Mouse (Mus musculus) limb, embryonic 10.5 days (tissue): ENCODE data around the gene Plekhg5. TPM values are rescaled to one million over a fixed set of nuclear protein-coding genes. Genes with fewer than 3 reads are reported as not detected.

ENCODE experiments used
- DNase-seq: peaks from one replicate; pipeline ENCODE4 v3.0.0-alpha.2; 2017; ENCODE audit warnings: low spot score
- H3K27ac ChIP-seq: fragments of 300-500 bp; sonication (generic); 2 replicates; pipeline ENCODE4 v1.5.1; 2016; ENCODE audit warnings: mild to moderate bottlenecking
- H3K27me3 ChIP-seq: fragments of 300-500 bp; sonication (generic); 2 replicates; pipeline ENCODE4 v1.6.1; 2016; ENCODE audit warnings: low read depth, mild to moderate bottlenecking; ENCODE audit not compliant: poor library complexity, severe bottlenecking
- H3K36me3 ChIP-seq: fragments of 300-500 bp; sonication (generic); 2 replicates; pipeline ENCODE4 v1.6.1; 2016; ENCODE audit warnings: mild to moderate bottlenecking, moderate library complexity
- H3K4me1 ChIP-seq: fragments of 300-500 bp; sonication (generic); 2 replicates; pipeline ENCODE4 v1.6.1; 2016
- H3K4me3 ChIP-seq: fragments of 300-500 bp; sonication (generic); 2 replicates; pipeline ENCODE4 v1.5.1; 2016; ENCODE audit warnings: mild to moderate bottlenecking, moderate library complexity
- H3K9me3 ChIP-seq: fragments of 300-500 bp; sonication (generic); replicated peaks from 2 replicates; pipeline ENCODE4 v1.6.1; 2016; ENCODE audit warnings: mild to moderate bottlenecking
- WGBS: fragments of 180-500 bp; shearing (Covaris S2); methylation state at CpG from one replicate; pipeline ENCODE4 v1.1.7; 2016; 5-methylcytosine and 5-hydroxymethylcytosine counted together
- polyA plus RNA-seq: library from polyadenylated mRNA; unstranded; fragments of >200 nt; fragmentation: Nextera tagmentation; extraction: Ambion mirVana; gene quantifications from 2 replicates; pipeline ENCODE4 v1.2.1, GENCODE M21; 2016

The Plekhg5 gene
- polyA plus RNA-seq, 1 experiment from 2014 or later = 13.3 TPM

- no peaks in the 10 kb centered on the region for H3K36me3 ChIP-seq
- peak overlapping the region; percentile 24; the same call in 1 of the 2 replicates for H3K4me3 ChIP-seq
- WGBS = 17% methylated on average over 21 of the region's 21 CpGs
- H3K27me3 ChIP-seq = peaks cover 97% of the 10 kb centered on the region
- peak; percentile 60 for DNase-seq
- H3K9me3 ChIP-seq = no peaks in the 10 kb centered on the region
- H3K4me1 ChIP-seq = peaks cover 27% of the 10 kb centered on the region
- no peak overlapping the region for H3K27ac ChIP-seq
These were observed 85.7 kb downstream of the Plekhg5 start for GRCm38 (mm10) chr4:152157779-152158584.

- no peaks in the 10 kb centered on the region for H3K36me3 ChIP-seq
- H3K27me3 ChIP-seq = peaks cover 94% of the 10 kb centered on the region
- H3K27ac ChIP-seq = no peak within 1 kb of the TSS
- H3K9me3 ChIP-seq = no peaks in the 10 kb centered on the region
- peak within 1 kb of the TSS; percentile 24; the same call in 1 of the 2 replicates for H3K4me3 ChIP-seq
- peaks cover 23% of the 10 kb centered on the region for H3K4me1 ChIP-seq
- WGBS = 4% methylated on average over 35 of the region's 35 CpGs
- peak; percentile 50 for DNase-seq
These were observed 86.4 kb downstream of the Plekhg5 start, which contains the start of gene Hes2 for GRCm38 (mm10) chr4:152158585-152159284. Gene Hes2 (plus strand): TSS chr4:152158867.

DNA sequence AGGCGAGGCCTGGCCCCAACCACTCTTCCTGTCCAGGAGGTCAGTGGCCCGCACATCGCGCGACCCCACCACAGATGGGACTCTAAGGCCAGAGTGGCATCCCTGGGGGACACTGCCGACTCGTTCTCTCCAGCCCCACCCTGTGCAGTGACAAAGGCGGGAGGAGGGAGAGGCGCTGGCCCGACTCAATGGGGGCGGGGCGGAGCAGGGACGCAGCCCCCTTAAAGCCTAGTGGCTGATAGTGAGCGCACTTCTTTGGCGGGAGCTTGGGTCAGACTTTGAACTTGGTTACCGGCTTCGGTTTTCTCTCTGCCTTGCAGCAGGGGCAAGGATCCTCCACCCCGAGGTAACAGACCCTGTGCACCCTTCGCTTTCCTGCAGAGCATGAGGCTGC lies 87.0 kb downstream of the Plekhg5 start:
- no peak for DNase-seq
- H3K4me1 ChIP-seq = peaks cover 20% of the 10 kb centered on the region
- WGBS = 3% methylated on average over 19 of the region's 19 CpGs
- H3K9me3 ChIP-seq = no peaks in the 10 kb centered on the region
- H3K27me3 ChIP-seq = peaks cover 94% of the 10 kb centered on the region
- peak overlapping the region; percentile 16; the same call in 1 of the 2 replicates for H3K4me3 ChIP-seq
- H3K27ac ChIP-seq = no peak overlapping the region
- no peaks in the 10 kb centered on the region for H3K36me3 ChIP-seq

DNA sequence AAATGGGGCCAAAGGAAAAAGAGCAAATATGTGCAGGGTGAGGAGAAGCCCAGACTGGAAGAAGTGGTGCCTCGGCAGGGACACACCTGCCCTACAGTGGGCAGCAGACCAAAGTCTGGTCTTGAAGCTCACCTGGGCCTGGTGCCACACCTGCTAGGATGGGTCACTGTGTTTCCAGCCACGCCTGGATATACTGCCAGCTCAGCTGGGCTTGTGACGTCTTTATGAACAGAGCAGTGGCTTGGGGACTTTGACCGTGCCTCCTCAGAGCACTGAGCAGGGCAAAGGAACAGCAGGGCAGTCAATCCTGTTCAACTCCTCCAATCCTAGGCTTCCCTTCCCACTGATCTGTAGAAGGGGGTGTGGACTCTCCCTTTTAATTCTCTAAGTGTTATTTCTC lies 88.5 kb downstream of the Plekhg5 start:
- Histone ChIP-seq H3K36me3 (no peaks in the 10 kb centered on the region), H3K9me3 (no peaks in the 10 kb centered on the region), H3K4me1 (peaks cover 28% of the 10 kb centered on the region), H3K27me3 (peaks cover 88% of the 10 kb centered on the region), H3K27ac (no peak overlapping the region), H3K4me3 (no peak overlapping the region)
- WGBS = 47% methylated on average over 4 of the region's 4 CpGs
- DNase-seq = no peak

DNA sequence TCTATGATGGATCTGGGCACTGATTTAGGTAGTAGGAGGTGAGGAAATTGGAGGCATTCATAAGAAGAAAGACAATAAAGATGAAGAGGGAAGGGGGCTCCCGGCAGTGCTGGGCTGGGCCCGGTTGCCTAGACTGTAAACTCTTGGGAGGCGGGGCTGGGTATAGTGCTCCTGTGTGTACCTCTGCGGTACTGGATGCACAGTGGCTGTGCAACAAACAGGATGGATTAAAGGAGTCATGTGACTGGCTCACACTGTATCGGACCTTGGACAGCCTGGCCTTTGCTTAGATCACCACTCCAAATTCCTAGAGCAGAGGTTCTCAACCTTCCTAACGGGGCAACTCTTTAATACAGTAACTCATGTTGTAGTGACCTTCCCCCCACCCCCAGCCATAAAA lies 89.3 kb downstream of the Plekhg5 start:
- 76% methylated on average over 6 of the region's 6 CpGs for WGBS
- Histone ChIP-seq H3K4me3 (no peak overlapping the region), H3K4me1 (peaks cover 28% of the 10 kb centered on the region), H3K27me3 (peaks cover 82% of the 10 kb centered on the region), H3K9me3 (no peaks in the 10 kb centered on the region), H3K27ac (no peak overlapping the region), H3K36me3 (no peaks in the 10 kb centered on the region)
- DNase-seq = no peak

DNA sequence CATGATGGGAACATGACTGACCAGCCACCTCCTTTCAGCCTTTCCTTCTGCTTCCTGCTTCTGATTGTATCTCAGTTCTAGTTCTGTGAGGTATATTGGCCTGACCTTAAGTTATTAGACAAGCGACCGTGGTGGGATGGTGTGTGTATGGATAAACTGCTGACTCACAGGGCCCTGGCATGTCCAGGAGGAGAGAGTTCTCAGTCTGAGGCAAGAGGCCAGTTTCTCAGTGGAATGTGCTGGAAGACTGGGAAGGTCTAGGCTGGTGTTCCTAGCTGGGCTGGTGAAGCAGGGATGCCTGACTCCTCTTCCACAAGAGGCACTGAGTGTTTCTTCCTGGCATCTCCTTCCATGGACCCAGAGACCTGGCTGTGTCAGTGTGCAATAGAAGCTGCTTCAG lies 90.5 kb downstream of the Plekhg5 start:
- H3K9me3 ChIP-seq = no peaks in the 10 kb centered on the region
- H3K27ac ChIP-seq = no peak overlapping the region
- H3K36me3 ChIP-seq = no peaks in the 10 kb centered on the region
- DNase-seq = no peak
- peaks cover 28% of the 10 kb centered on the region for H3K4me1 ChIP-seq
- H3K27me3 ChIP-seq = peaks cover 71% of the 10 kb centered on the region
- WGBS = 93% methylated on average over 2 of the region's 2 CpGs
- no peak overlapping the region for H3K4me3 ChIP-seq

Other genes with a start within 250 kb of the Plekhg5 start
- gene Camta1, start 210.6 kb upstream of the Plekhg5 start, polyA plus RNA-seq = 94.3 and 102 TPM in 2 replicates
- gene Dnajc11, start 138.8 kb upstream of the Plekhg5 start, polyA plus RNA-seq = 121 TPM in 2 replicates
- gene Thap3, start 83.5 kb upstream of the Plekhg5 start, polyA plus RNA-seq = 36.0 and 43.1 TPM in 2 replicates
- gene Phf13, start 76.2 kb upstream of the Plekhg5 start, polyA plus RNA-seq = 26.9 and 33.4 TPM in 2 replicates
- 9.7 and 10.6 TPM in 2 replicates for gene Klhl21, start 63.7 kb upstream of the Plekhg5 start, polyA plus RNA-seq
- 24.5 and 26.5 TPM in 2 replicates for gene Zbtb48, start 44.8 kb upstream of the Plekhg5 start, polyA plus RNA-seq
- gene Tas1r1, start 33.9 kb upstream of the Plekhg5 start, polyA plus RNA-seq = 0.35 and 0.65 TPM in 2 replicates
- 52.1 and 54.1 TPM in 2 replicates for gene Nol9, start 33.2 kb upstream of the Plekhg5 start, polyA plus RNA-seq
- 0.67 and 0.75 TPM in 2 replicates for gene Tnfrsf25, start 43.4 kb downstream of the Plekhg5 start, polyA plus RNA-seq
- gene Espn, start 79.9 kb downstream of the Plekhg5 start, polyA plus RNA-seq = 2.9 and 3.2 TPM in 2 replicates
- not detected in 2 replicates for gene Hes2, start 86.4 kb downstream of the Plekhg5 start, polyA plus RNA-seq
- gene Acot7, start 105.6 kb downstream of the Plekhg5 start, polyA plus RNA-seq = 34.8 and 36.7 TPM in 2 replicates
- gene Gpr153, start 201.7 kb downstream of the Plekhg5 start, polyA plus RNA-seq = 1.4 and 3.0 TPM in 2 replicates
- not detected in 2 replicates for gene Hes3, start 219.2 kb downstream of the Plekhg5 start, polyA plus RNA-seq
- 31.4 and 33.9 TPM in 2 replicates for gene Icmt, start 224.7 kb downstream of the Plekhg5 start, polyA plus RNA-seq
- 0.70 and 1.1 TPM in 2 replicates for gene Rnf207, start 246.5 kb downstream of the Plekhg5 start, polyA plus RNA-seq